In the genomic region with DNA sequence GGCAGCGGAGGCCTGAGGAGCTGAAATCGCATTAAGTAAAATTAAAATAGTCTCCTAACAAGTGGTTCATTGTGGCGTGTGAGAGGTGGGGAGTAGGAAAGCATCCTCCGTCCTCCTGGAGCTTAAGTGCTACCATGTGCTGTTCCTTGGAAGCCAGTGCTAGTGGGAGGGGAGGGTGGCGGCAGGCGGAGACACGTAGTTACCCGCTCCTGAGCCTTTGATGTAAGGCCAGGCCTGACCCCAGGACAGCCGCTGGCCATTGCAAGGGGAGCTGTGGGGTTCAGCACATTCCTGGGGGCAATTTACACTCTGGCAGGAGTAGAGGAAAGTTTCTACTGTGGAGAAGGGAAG, we compare ENCODE assay signal across 10 mouse cellular contexts. TPM values are rescaled to one million over a fixed set of nuclear protein-coding genes. Genes with fewer than 3 reads are reported as not detected.
DNase-seq lines count a peak whose midpoint lies in the region; ATAC-seq and TF ChIP-seq lines count a peak whose summit lies in the region.
"Had no signal": no experiment of that assay in that cellular context is flagged by ENCODE, and none has a peak within 500 bp of the region (broad histone marks: within the 10 kb centered on the region; RNA-seq: fewer than 3 reads in every experiment).

No protein-coding gene starts in this region.

- no peaks in the 10 kb centered on the region; the same call in none of the 2 replicates for H3K4me1 ChIP-seq in heart, embryonic 12.5 days (replicated peaks)
- peaks cover 23% of the 10 kb centered on the region for H3K4me1 ChIP-seq in midbrain, embryonic 10.5 days
- H3K4me1 ChIP-seq in midbrain, postnatal 0 days (ENCODE audit: insufficient read depth, low read length) = no peaks in the 10 kb centered on the region
- H3K4me1 ChIP-seq in embryonic facial prominence, embryonic 14.5 days (ENCODE audit: control insufficient read depth, insufficient read depth, low read length) = peaks cover 29% of the 10 kb centered on the region

- H3K4me2 ChIP-seq in heart, embryonic 12.5 days = peak overlapping the region; percentile 59; the same call in 1 of the 2 replicates
- no peak overlapping the region for H3K4me2 ChIP-seq in midbrain, postnatal 0 days (ENCODE audit: low read depth, low read length, poor library complexity, severe bottlenecking)
- peak overlapping the region; percentile 43 for H3K4me2 ChIP-seq in embryonic facial prominence, embryonic 14.5 days (ENCODE audit: low read depth, low read length)

- peaks cover 20% of the 10 kb centered on the region for H3K36me3 ChIP-seq in heart, embryonic 12.5 days
- H3K36me3 ChIP-seq in midbrain, embryonic 10.5 days = peaks cover 29% of the 10 kb centered on the region
- H3K36me3 ChIP-seq in midbrain, postnatal 0 days (ENCODE audit: insufficient read depth, low read length) = peaks cover 11% of the 10 kb centered on the region
- H3K36me3 ChIP-seq in embryonic facial prominence, embryonic 14.5 days (ENCODE audit: control insufficient read depth, insufficient read depth, low read length) = peaks cover 14% of the 10 kb centered on the region

- no peak overlapping the region for H3K27ac ChIP-seq in heart, embryonic 12.5 days (ENCODE audit: poor library complexity, severe bottlenecking)
- 0 out of 2 replicates have a peak overlapping the region, but pooled peaks have one; percentile 46 for H3K27ac ChIP-seq in midbrain, embryonic 10.5 days (replicated peaks)
- no peak overlapping the region for H3K27ac ChIP-seq in midbrain, postnatal 0 days (ENCODE audit: low read depth, low read length)
- peak overlapping the region; percentile 85 for H3K27ac ChIP-seq in embryonic facial prominence, embryonic 14.5 days (replicated peaks; ENCODE audit: low read depth, low read length)
- H3K27ac ChIP-seq: liver, embryonic 14.5 days; macrophage had no signal

- ATAC-seq in heart, embryonic 12.5 days (ENCODE audit: insufficient number of reproducible peaks, low FRiP score) = no peak
- ATAC-seq in midbrain, postnatal 0 days (ENCODE audit: low FRiP score) = no peak
- ATAC-seq in embryonic facial prominence, embryonic 14.5 days (ENCODE audit: low read depth) = peak; percentile 83

- H3K27me3 ChIP-seq in heart, embryonic 12.5 days (replicated peaks) = peaks cover 20% of the 10 kb centered on the region
- peaks cover 14% of the 10 kb centered on the region; the same call in 1 of the 2 replicates for H3K27me3 ChIP-seq in midbrain, embryonic 10.5 days (ENCODE audit: low read depth, poor library complexity, severe bottlenecking)
- no peaks in the 10 kb centered on the region for H3K27me3 ChIP-seq in midbrain, postnatal 0 days (ENCODE audit: insufficient read depth, low read length)
- H3K27me3 ChIP-seq in embryonic facial prominence, embryonic 14.5 days (replicated peaks; ENCODE audit: control insufficient read depth, insufficient read depth, low read length) = no peaks in the 10 kb centered on the region

- no peak overlapping the region for H3K9ac ChIP-seq in heart, embryonic 12.5 days
- no peak overlapping the region for H3K9ac ChIP-seq in midbrain, postnatal 0 days (replicated peaks; ENCODE audit: low read length, poor library complexity, severe bottlenecking)
- peak overlapping the region; percentile 28 for H3K9ac ChIP-seq in embryonic facial prominence, embryonic 14.5 days (ENCODE audit: low read depth, low read length)
- H3K9ac ChIP-seq: liver, embryonic 14.5 days had no signal

- no peak for TF ChIP-seq CTCF in midbrain, postnatal 0 days (IDR thresholded peaks at IDR 0.05)

- DNase-seq in heart, adult 18-20 months = no peak
- no peak for DNase-seq in midbrain, embryonic 10.5 days (ENCODE audit: low spot score)
- DNase-seq in midbrain, postnatal 0 days (ENCODE audit: low spot score) = no peak
- peak; percentile 83 for DNase-seq in embryonic facial prominence, embryonic 14.5 days (ENCODE audit: low spot score)
- no peak for DNase-seq in left cerebral cortex, adult 18-20 months (ENCODE audit: low spot score in 2 of 2)
- DNase-seq in left cerebral cortex, postnatal 25 days (ENCODE audit: low spot score in 2 of 2) = no peak

- intact Hi-C loops in left cerebral cortex, postnatal 25 days (cut with DNase I) = loop anchor here (2.0 kb wide), 1 partner anchor 30 kb away; no protein-coding TSS in a partner anchor

- no peak overlapping the region for H3K4me3 ChIP-seq in heart, embryonic 12.5 days
- H3K4me3 ChIP-seq in midbrain, embryonic 10.5 days = no peak overlapping the region
- no peak overlapping the region for H3K4me3 ChIP-seq in midbrain, postnatal 0 days (ENCODE audit: low read depth, low read length)
- H3K4me3 ChIP-seq in embryonic facial prominence, embryonic 14.5 days (ENCODE audit: low read depth, low read length) = no peak overlapping the region
- H3K4me3 ChIP-seq: erythroblast, embryonic 14.5 days had no signal

- H3K9me3 ChIP-seq in heart, embryonic 12.5 days (replicated peaks) = no peaks in the 10 kb centered on the region
- H3K9me3 ChIP-seq in midbrain, embryonic 10.5 days (replicated peaks) = no peaks in the 10 kb centered on the region
- no peaks in the 10 kb centered on the region for H3K9me3 ChIP-seq in midbrain, postnatal 0 days (ENCODE audit: low read length)
- H3K9me3 ChIP-seq in embryonic facial prominence, embryonic 14.5 days (ENCODE audit: control insufficient read depth, low read length) = no peaks in the 10 kb centered on the region

- WGBS in heart, embryonic 12.5 days = 34% methylated on average over 9 of the region's 9 CpGs
- WGBS in midbrain, embryonic 10.5 days = 36% methylated on average over 9 of the region's 9 CpGs
- WGBS in midbrain, postnatal 0 days = 34% methylated on average over 9 of the region's 9 CpGs
- 16% methylated on average over 9 of the region's 9 CpGs for WGBS in embryonic facial prominence, embryonic 14.5 days

RNA-seq across cellular contexts. Expression of a gene that starts 8.1 kb away (rescaled TPM):
- polyA plus RNA-seq in heart, embryonic 12.5 days (2016; fragmentation: Nextera tagmentation; extraction: Ambion mirVana) = 4.7 and 4.9 TPM in 2 replicates
- under 1 TPM; 0.52 to 0.95 TPM for total RNA-seq in heart, adult 18-20 months (2021)
- 2.8 and 6.5 TPM in 2 replicates for polyA plus RNA-seq in midbrain, embryonic 10.5 days (2016; fragmentation: Nextera tagmentation; extraction: Ambion mirVana)
- 8.3 and 11.0 TPM in 2 replicates for total RNA-seq in midbrain, postnatal 0 days (2014; rRNA removed)
- polyA plus RNA-seq in midbrain, postnatal 0 days (2015; fragmentation: Nextera tagmentation; extraction: Ambion mirVana) = 1.3 TPM in 2 replicates
- polyA plus RNA-seq in embryonic facial prominence, embryonic 14.5 days (2014; fragmentation: Nextera tagmentation; extraction: Ambion mirVana) = 78.9 and 83.0 TPM in 2 replicates
- 1 to 10 TPM; 1.7 to 2.8 TPM for total RNA-seq in left cerebral cortex, adult 18-20 months (2021)
- total RNA-seq in left cerebral cortex, postnatal 25 days (2021) = 1 to 10 TPM; 1.1 to 1.7 TPM
- polyA plus RNA-seq: erythroblast, embryonic 14.5 days; macrophage had no signal

RNA-seq across cellular contexts. Expression of a gene that starts 16.4 kb away (rescaled TPM):
- 68.0 and 68.7 TPM in 2 replicates for polyA plus RNA-seq in heart, embryonic 12.5 days (2016; fragmentation: Nextera tagmentation; extraction: Ambion mirVana)
- 10 to 100 TPM; 46.2 to 56.9 TPM for total RNA-seq in heart, adult 18-20 months (2021)
- polyA plus RNA-seq in midbrain, embryonic 10.5 days (2016; fragmentation: Nextera tagmentation; extraction: Ambion mirVana) = 85.2 and 94.4 TPM in 2 replicates
- total RNA-seq in midbrain, postnatal 0 days (2014; rRNA removed) = 121 and 122 TPM in 2 replicates
- polyA plus RNA-seq in midbrain, postnatal 0 days (2015; fragmentation: Nextera tagmentation; extraction: Ambion mirVana) = 173 and 186 TPM in 2 replicates
- 32.9 and 33.0 TPM in 2 replicates for polyA plus RNA-seq in embryonic facial prominence, embryonic 14.5 days (2014; fragmentation: Nextera tagmentation; extraction: Ambion mirVana)
- 10 to 100 TPM; 84.5 to 87.3 TPM for total RNA-seq in left cerebral cortex, adult 18-20 months (2021)
- total RNA-seq in left cerebral cortex, postnatal 25 days (2021) = 10 to 100 TPM; 77.4 to 79.4 TPM

RNA-seq across cellular contexts. Expression of a gene that starts 22.4 kb away (rescaled TPM):
- 73.9 and 76.4 TPM in 2 replicates for polyA plus RNA-seq in heart, embryonic 12.5 days (2016; fragmentation: Nextera tagmentation; extraction: Ambion mirVana)
- total RNA-seq in heart, adult 18-20 months (2021) = 100 to 1,000 TPM; 240 to 249 TPM
- 59.8 and 69.7 TPM in 2 replicates for polyA plus RNA-seq in midbrain, embryonic 10.5 days (2016; fragmentation: Nextera tagmentation; extraction: Ambion mirVana)
- total RNA-seq in midbrain, postnatal 0 days (2014; rRNA removed) = 106 and 124 TPM in 2 replicates
- polyA plus RNA-seq in midbrain, postnatal 0 days (2015; fragmentation: Nextera tagmentation; extraction: Ambion mirVana) = 56.9 and 61.2 TPM in 2 replicates
- polyA plus RNA-seq in embryonic facial prominence, embryonic 14.5 days (2014; fragmentation: Nextera tagmentation; extraction: Ambion mirVana) = 62.4 and 64.2 TPM in 2 replicates
- 100 to 1,000 TPM; 251 to 254 TPM for total RNA-seq in left cerebral cortex, adult 18-20 months (2021)
- 100 to 1,000 TPM; 253 to 255 TPM for total RNA-seq in left cerebral cortex, postnatal 25 days (2021)

RNA-seq across cellular contexts. Expression of a gene that starts 43.0 kb away (rescaled TPM):
- polyA plus RNA-seq in heart, embryonic 12.5 days (2016; fragmentation: Nextera tagmentation; extraction: Ambion mirVana) = 37.4 and 38.8 TPM in 2 replicates
- total RNA-seq in heart, adult 18-20 months (2021) = 10 to 100 TPM; 10.4 to 12.4 TPM
- 80.8 and 88.4 TPM in 2 replicates for polyA plus RNA-seq in midbrain, embryonic 10.5 days (2016; fragmentation: Nextera tagmentation; extraction: Ambion mirVana)
- total RNA-seq in midbrain, postnatal 0 days (2014; rRNA removed) = 61.9 and 73.5 TPM in 2 replicates
- polyA plus RNA-seq in midbrain, postnatal 0 days (2015; fragmentation: Nextera tagmentation; extraction: Ambion mirVana) = 80.6 and 84.1 TPM in 2 replicates
- 49.7 and 60.1 TPM in 2 replicates for polyA plus RNA-seq in embryonic facial prominence, embryonic 14.5 days (2014; fragmentation: Nextera tagmentation; extraction: Ambion mirVana)
- total RNA-seq in left cerebral cortex, adult 18-20 months (2021) = 10 to 100 TPM; 28.6 to 30.9 TPM
- total RNA-seq in left cerebral cortex, postnatal 25 days (2021) = 10 to 100 TPM; 23.9 to 27.0 TPM

RNA-seq across cellular contexts. Expression of a gene that starts 46.9 kb away (rescaled TPM):
- 1.4 and 1.5 TPM in 2 replicates for polyA plus RNA-seq in heart, embryonic 12.5 days (2016; fragmentation: Nextera tagmentation; extraction: Ambion mirVana)
- total RNA-seq in heart, adult 18-20 months (2021) = under 1 TPM; 0.32 to 0.44 TPM
- 1.1 and 1.9 TPM in 2 replicates for polyA plus RNA-seq in midbrain, embryonic 10.5 days (2016; fragmentation: Nextera tagmentation; extraction: Ambion mirVana)
- total RNA-seq in midbrain, postnatal 0 days (2014; rRNA removed) = 5.0 and 6.3 TPM in 2 replicates
- 19.1 and 19.9 TPM in 2 replicates for polyA plus RNA-seq in midbrain, postnatal 0 days (2015; fragmentation: Nextera tagmentation; extraction: Ambion mirVana)
- 13.9 and 15.4 TPM in 2 replicates for polyA plus RNA-seq in embryonic facial prominence, embryonic 14.5 days (2014; fragmentation: Nextera tagmentation; extraction: Ambion mirVana)
- 1 to 10 TPM; 1.0 to 1.1 TPM for total RNA-seq in left cerebral cortex, adult 18-20 months (2021)
- 1 to 10 TPM; 2.1 to 2.5 TPM for total RNA-seq in left cerebral cortex, postnatal 25 days (2021)
- polyA plus RNA-seq: erythroblast, embryonic 14.5 days had no signal

Comparison
In these comparisons a context has a peak if more than half of its experiments do, and no peak if none do; other contexts are left out.
1. H3K27ac ChIP-seq: peak in midbrain, embryonic 10.5 days (single experiment) and embryonic facial prominence, embryonic 14.5 days (single experiment); none in heart, embryonic 12.5 days (single experiment) and midbrain, postnatal 0 days (single experiment).